Mouse (Mus musculus) forelimb bud, embryonic 11.5 days (tissue): ENCODE measurements around the gene Olfr869.

ENCODE experiments used
- DNase-seq: peaks from one replicate; pipeline ENCODE4 v3.0.0-alpha.2; 2012; ENCODE audit warnings: low read depth, low spot score

Olfr869 gene

DNA sequence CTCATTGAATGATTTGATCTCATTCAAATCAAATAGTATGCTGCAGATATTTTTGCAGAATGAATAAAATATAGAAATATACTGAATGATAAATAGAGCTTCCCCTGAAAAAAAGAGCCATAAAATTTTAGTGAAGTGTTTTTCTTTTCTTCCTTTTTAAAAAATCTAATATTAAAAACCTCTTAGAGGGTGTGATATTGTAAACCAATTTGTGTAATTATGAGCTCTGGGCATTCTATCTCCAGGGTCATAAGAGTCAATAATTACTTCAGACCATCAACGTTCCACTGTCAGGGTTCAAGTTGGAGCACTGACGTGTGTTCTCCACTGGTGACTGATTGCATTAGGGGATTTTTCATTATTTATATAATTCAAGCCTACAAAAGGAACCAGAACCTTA, at the start of gene Olfr869:
Olfr869 (plus strand) TSS at position 301 of the 400 bp plus-strand sequence.
- no peak for DNase-seq

DNA sequence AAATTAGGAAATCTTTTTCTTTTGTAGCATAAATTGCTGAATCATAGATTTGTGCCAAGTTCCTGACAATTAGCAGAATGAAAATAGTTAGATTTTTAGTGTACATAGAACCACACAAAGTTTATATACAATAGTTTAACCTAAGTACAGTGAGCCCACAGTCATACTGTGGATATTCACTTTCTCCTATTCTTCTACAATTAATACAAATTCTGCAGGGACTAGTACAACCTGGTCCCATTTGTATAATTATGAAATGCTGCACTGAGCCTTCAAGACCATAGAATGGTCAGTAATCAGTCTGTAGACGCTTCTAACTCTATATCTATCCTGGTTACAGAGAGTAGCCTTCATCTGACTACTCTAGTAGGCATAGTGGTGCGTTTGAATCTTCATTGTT, 30.5 kb upstream of the Olfr869 start, which contains the start of gene Olfr868:
Olfr868 (plus strand) TSS at position 301 of the 400 bp plus-strand sequence.
- DNase-seq, result no peak

DNA sequence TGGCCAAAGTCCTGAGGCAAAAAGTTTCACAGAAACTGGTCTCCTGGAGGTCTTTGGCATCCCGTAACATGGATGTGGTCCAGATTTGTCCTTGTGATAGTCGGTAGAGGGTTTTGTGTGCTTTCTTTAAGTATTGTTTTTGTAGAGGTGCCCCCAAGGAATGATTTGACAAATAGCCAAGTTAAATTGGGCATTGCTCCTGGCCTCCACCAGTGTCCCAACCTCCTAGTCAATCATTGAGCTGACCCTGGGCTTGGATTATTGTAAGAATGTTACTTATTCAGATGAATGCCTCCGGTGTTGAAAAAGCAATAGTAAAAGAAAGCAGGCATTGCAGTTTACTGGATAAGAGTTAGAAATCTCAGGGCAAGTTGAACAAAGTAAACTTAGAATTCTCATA, 20.9 kb downstream of the Olfr869 start:
- DNase-seq, result no peak

DNA sequence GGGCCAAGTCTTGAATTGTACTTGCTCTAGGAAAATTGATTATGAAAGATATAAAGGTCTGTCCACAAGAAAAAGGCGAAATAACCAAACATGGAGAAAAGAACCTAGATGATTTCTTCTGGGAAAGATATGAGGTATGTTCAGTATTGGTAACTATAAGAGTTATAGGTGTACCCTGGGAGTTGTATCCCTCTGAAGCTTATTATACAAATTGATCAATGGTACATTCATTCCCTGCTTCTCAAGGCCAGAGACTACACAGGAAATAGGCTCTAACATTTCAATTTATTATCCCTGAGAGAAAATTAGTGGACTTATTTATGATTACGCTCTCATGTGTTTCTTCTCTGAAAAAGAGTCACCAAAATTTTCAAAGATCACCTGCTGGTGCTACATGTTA, 45.1 kb downstream of the Olfr869 start, which contains the start of gene Olfr870:
Olfr870 (minus strand) TSS at position 101 of the 400 bp plus-strand sequence.
- DNase-seq, result no peak

DNA sequence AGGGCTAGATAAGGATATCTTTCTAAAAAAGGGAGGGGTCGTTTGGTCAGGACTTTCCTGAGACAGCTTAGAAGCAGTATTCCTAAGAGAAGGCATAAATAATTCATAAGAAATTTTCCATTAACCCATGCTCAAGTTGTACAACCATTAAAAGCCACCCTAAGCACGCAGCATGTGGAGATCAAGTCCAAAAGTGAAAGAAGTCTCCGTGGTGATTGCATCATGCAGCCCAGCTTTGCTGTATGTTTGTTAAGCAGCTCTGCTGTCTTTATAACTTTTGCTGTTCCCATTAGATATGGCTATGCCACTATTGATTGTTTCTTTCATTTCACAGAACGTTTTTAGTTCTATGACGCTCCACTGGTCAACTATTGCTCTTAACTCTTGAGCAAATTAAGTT, 50.7 kb downstream of the Olfr869 start:
- no peak for DNase-seq
